Mouse (Mus musculus): ENCODE measurements around the gene Cbln1. TPM values are rescaled to one million over a fixed set of nuclear protein-coding genes. Genes with fewer than 3 reads are reported as not detected.

The Cbln1 gene
- total and polyA plus RNA-seq, 3 experiments, result not detected

- dilution Hi-C loops (cut with MboI; ENCODE audit: extremely low pct_ligation_motif_present, extremely low pct_unique_long_range_greater_than_20kb, low sequenced_read_pairs) (no loop called here), in situ Hi-C loops (cut with MboI; ENCODE audit: low pct_ligation_motif_present, low pct_unique_long_range_greater_than_20kb, low sequenced_read_pairs) (no loop called here)
- Histone ChIP-seq H3K4me1 (ENCODE audit: control insufficient read depth in 1 of 2, insufficient read depth in 2 of 2) (no peaks in the 10 kb centered on the region), H3K79me2 (replicated peaks; ENCODE audit: control insufficient read depth, extremely low read depth, insufficient read depth, poor library complexity, severe bottlenecking) (no peaks in the 10 kb centered on the region), H3K4me3 (replicated peaks in 1 of 3; ENCODE audit: low read depth in 2 of 3, low read length in 2 of 3, poor library complexity in 1 of 3) (no peak overlapping the region), H3K27ac (ENCODE audit: insufficient read depth, low read depth) (no peak overlapping the region), H3K27me3 (replicated peaks) (peaks cover 11% of the 10 kb centered on the region), H3K4me2 (ENCODE audit: insufficient read depth, low read depth, poor library complexity, severe bottlenecking) (no peak overlapping the region), H3K36me3 (replicated peaks in 1 of 2; ENCODE audit: control insufficient read depth in 1 of 2, insufficient read depth in 1 of 2, low read length in 1 of 2) (no peaks in the 10 kb centered on the region), H3K9me3 (replicated peaks; ENCODE audit: low read length) (peaks cover 24% of the 10 kb centered on the region), H3K9ac (ENCODE audit: insufficient read depth, low read depth) (no peak overlapping the region)
- no peak for DNase-seq (ENCODE audit: extremely low read depth)
- TF ChIP-seq ETS1 (conservative IDR thresholded peaks at IDR 0.05; ENCODE audit: low read depth, low read length) (no peak), UBTF (IDR thresholded peaks at IDR 0.05; ENCODE audit: low read depth, low read length) (no peak), TCF12 (IDR thresholded peaks at IDR 0.05; ENCODE audit: low read depth, low read length) (no peak), ZC3H11A (IDR thresholded peaks at IDR 0.05; ENCODE audit: low read depth, low read length) (no peak), SMC3 (IDR thresholded peaks at IDR 0.05; ENCODE audit: low read depth, low read length) (no peak), USF1 (IDR thresholded peaks at IDR 0.05; ENCODE audit: low read depth, low read length) (no peak), EP300 (IDR thresholded peaks at IDR 0.05; ENCODE audit: low read length) (no peak), ZKSCAN1 (IDR thresholded peaks at IDR 0.05; ENCODE audit: borderline replicate concordance, low read depth, low read length) (no peak)
Observed at GRCm38 (mm10) chr8:87474379-87474778, 2.0 kb upstream of the Cbln1 start.

GRCm38 (mm10) chr8:87473940-87474339 lies 1.5 kb upstream of the Cbln1 start:
- no peak overlapping the region for H3K9ac ChIP-seq (ENCODE audit: insufficient read depth, low read depth)
- H3K9me3 ChIP-seq (replicated peaks; ENCODE audit: low read length), result peaks cover 24% of the 10 kb centered on the region
- no peak overlapping the region for H3K4me3 ChIP-seq (replicated peaks in 1 of 3; ENCODE audit: low read depth in 2 of 3, low read length in 2 of 3, poor library complexity in 1 of 3)
- TF ChIP-seq HCFC1 (IDR thresholded peaks at IDR 0.05; ENCODE audit: low read depth, low read length) (no peak), RCOR1 (conservative IDR thresholded peaks at IDR 0.05; ENCODE audit: low read depth, low read length) (no peak), RAD21 (IDR thresholded peaks at IDR 0.05; ENCODE audit: low read depth, low read length) (no peak), ELF1 (IDR thresholded peaks at IDR 0.05; ENCODE audit: low read depth, low read length) (no peak), USF2 (conservative IDR thresholded peaks at IDR 0.05; ENCODE audit: low read depth, low read length) (no peak), USF1 (IDR thresholded peaks at IDR 0.05; ENCODE audit: low read depth, low read length) (no peak), CTCF (conservative IDR thresholded peaks at IDR 0.05 in 1 of 2, IDR thresholded peaks at IDR 0.05 in 1 of 2; ENCODE audit: low read depth in 2 of 2, low read length in 2 of 2) (no peak), ZC3H11A (IDR thresholded peaks at IDR 0.05; ENCODE audit: low read depth, low read length) (no peak), MXI1 (IDR thresholded peaks at IDR 0.05; ENCODE audit: low read depth, low read length) (no peak), EP300 (IDR thresholded peaks at IDR 0.05; ENCODE audit: low read length) (no peak), JUND (conservative IDR thresholded peaks at IDR 0.05; ENCODE audit: low read depth, low read length) (no peak)
- H3K4me2 ChIP-seq (ENCODE audit: insufficient read depth, low read depth, poor library complexity, severe bottlenecking), result no peak overlapping the region
- dilution Hi-C loops (cut with MboI; ENCODE audit: extremely low pct_ligation_motif_present, extremely low pct_unique_long_range_greater_than_20kb, low sequenced_read_pairs) (no loop called here), in situ Hi-C loops (cut with MboI; ENCODE audit: low pct_ligation_motif_present, low pct_unique_long_range_greater_than_20kb, low sequenced_read_pairs) (no loop called here)
- H3K4me1 ChIP-seq (ENCODE audit: control insufficient read depth in 1 of 2, insufficient read depth in 2 of 2), result no peaks in the 10 kb centered on the region
- H3K27me3 ChIP-seq (replicated peaks), result peaks cover 10% of the 10 kb centered on the region
- DNase-seq (ENCODE audit: extremely low read depth), result no peak
- no peaks in the 10 kb centered on the region for H3K36me3 ChIP-seq (replicated peaks in 1 of 2; ENCODE audit: control insufficient read depth in 1 of 2, insufficient read depth in 1 of 2, low read length in 1 of 2)
- H3K27ac ChIP-seq (ENCODE audit: insufficient read depth, low read depth), result no peak overlapping the region
- no peaks in the 10 kb centered on the region for H3K79me2 ChIP-seq (replicated peaks; ENCODE audit: control insufficient read depth, extremely low read depth, insufficient read depth, poor library complexity, severe bottlenecking)
